Mouse (Mus musculus): ENCODE measurements around the gene Zc3hav1.

Gene Zc3hav1

GRCm38 (mm10) chr6:38297580-38298245 is 56.7 kb downstream of the Zc3hav1 start:
- DNase-seq (ENCODE audit: low spot score in 2 of 2) = no peak

GRCm38 (mm10) chr6:38293708-38294107 is 60.7 kb downstream of the Zc3hav1 start:
- DNase-seq (ENCODE audit: low spot score in 2 of 2) = no peak

GRCm38 (mm10) chr6:38292871-38293646 is 61.3 kb downstream of the Zc3hav1 start:
- DNase-seq (ENCODE audit: low spot score in 2 of 2) = no peak

DNA sequence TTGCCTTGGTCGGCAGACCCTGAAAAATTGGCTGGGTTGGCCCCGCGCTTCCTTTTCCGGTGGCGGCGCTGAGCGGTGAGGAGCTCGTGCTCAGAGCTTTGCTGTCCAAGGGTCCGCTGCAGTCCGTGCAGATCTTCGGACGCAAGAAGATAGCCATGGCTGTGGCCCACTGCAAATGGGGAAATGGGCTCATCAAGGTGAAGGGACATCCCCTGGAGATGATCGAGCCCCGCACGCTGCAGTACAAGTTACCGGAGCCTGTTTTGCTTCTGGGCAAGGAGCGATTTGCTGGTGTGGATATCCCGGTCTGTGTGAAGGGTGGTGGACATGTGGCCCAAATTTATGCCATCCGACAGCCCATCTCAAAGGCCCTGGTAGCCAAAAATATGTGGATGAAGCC is 70.0 kb downstream of the Zc3hav1 start:
- DNase-seq (ENCODE audit: low spot score in 2 of 2) = no peak

DNA sequence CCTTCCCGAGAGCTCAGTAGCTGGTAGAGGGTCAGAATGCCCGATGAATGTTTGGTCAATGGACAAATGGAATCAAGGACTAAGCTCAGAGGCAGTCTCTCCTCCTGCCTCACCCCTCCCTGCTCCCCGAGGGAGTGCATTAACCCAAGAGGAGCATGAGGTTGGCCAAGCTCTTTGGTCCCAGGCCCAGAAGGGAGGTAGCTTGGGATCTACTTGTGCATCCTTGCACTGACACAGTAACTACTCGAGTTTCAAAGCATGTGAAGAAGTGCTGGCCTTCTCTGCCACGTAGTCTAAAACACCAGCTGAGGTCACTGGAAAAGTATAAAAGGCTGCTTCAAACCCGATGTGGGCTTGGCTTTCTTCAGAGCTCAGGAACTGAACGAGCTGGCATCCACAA is 89.9 kb downstream of the Zc3hav1 start:
- no peak for DNase-seq (ENCODE audit: low spot score in 2 of 2)

- no peak for DNase-seq (ENCODE audit: low spot score in 2 of 2)
Measured at GRCm38 (mm10) chr6:38263393-38264159, 90.8 kb downstream of the Zc3hav1 start.

DNA sequence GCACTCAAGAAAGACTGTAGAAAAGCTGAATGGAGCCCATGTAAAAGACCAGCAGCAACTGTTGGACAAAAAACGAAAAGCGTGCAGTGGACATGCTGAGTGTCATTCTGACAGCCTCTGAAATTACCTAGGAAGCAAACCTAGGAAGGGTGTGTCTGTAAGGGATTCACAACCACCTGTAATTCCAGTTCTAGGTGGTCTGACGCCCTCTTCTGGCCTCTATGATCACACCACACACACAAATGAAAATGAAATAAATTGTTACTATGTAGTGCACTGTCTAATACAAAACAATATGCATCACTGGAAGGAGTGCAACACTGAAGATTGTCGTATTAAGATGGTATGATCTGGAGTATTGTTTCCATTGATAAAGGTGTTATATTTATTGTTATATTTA is 92.5 kb downstream of the Zc3hav1 start:
- no peak for DNase-seq (ENCODE audit: low spot score in 2 of 2)

GRCm38 (mm10) chr6:38257506-38257905 is 96.9 kb downstream of the Zc3hav1 start:
- no peak for DNase-seq (ENCODE audit: low spot score in 2 of 2)

DNA sequence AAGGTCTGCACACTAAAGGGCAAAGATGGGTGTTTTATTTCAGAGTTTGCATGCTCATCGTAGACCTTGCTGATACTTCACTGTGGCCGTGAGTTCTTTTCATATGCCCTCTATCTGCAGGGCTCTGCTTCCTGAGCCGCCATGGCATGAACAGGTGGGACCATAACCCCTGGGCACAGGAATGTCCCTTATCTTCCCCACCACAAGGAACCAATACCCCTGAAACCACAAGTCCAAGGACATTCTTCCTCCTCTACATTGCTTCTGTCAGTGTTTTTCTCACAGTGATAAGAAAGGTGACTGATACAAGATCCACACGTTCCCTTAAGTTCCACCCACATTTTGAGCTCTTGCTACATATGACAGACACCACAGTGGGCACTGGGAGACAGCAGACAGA is 97.6 kb downstream of the Zc3hav1 start:
- DNase-seq (ENCODE audit: low spot score in 2 of 2) = no peak

GRCm38 (mm10) chr6:38255794-38256193 is 98.6 kb downstream of the Zc3hav1 start:
- no peak for DNase-seq (ENCODE audit: low spot score in 2 of 2)

Data from spleen, postnatal 10 days (tissue).